Mouse (Mus musculus) kidney, adult 8-10 months (tissue): ENCODE data around the gene Cbarp.

Experiments used
- DNase-seq, 2 experiments: peaks; one replicate each; pipeline ENCODE4 v3.0.0; 2022

Cbarp gene

DNA sequence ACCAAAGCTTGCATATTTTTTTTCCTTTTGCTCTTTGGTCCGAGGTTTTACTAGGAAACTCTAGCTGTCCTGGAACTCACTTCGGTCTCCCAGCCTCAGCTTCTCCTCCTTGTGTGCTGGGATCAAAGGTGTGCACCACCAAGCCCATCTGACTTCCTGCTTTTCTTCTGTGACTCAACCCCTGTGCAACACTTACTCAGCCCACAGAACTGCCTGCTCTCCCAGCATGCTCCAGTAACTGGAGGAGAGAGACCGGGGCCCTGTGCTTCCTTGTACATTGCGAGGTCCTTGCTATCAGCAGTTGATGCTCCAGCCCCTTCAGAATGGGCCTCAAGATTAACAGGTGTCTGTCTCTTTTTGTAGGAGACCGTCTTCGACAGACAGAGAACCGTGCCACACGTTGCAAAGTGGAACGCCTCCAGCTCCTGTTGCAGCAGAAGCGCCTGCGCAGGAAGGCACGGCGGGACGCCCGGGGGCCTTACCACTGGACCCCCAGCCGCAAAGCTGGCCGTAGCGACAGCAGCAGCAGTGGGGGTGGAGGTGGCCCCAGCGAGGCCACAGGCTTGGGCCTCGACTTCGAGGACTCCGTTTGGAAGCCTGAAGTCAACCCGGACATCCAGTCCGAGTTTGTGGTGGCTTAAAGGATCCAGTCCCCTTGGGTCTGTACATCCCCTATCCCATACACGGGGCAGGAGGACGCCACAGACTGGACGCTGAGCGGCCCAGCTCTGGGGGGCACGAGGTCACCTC is 15.5 kb upstream of the Cbarp start:
- no peak for DNase-seq

DNA sequence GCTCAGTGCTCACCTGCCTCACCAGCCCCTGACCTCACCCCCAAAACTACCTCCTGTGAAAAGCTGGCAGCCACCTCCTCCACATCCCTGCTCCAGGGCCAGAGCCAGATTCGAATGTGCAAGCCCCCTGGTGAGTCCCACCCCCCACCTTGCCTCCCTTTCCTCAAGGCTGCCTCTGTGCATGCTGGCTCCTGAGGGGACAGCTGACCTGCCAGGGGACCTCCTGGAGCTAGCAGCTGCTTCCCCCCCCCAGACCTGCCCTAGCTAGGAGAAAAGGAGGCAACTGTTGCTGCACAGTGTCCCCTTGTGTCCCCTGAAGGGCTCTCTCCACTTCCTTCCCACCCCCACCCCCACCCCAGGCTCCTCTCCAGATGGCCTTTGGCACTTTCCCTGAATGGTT is 14.6 kb upstream of the Cbarp start:
- DNase-seq = no peak

DNA sequence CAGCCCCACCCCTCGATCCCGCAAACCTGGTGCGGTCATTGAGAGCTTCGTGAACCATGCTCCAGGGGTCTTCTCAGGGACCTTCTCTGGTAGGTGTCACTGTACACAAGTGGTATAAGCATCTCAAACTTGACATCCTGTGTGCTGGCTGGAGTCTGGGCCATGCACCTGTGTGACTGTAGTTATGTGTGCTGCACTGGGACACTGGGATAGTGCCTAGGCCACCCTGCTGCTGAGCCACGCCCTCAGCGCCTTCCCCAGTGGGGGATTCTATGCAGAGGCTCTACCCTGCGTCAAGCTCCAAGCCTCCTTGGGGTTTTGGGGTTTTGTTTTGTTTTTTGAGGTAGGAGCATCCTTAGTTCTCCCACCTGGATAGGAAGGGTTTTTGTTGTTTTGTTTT is 13.7 kb upstream of the Cbarp start:
- no peak for DNase-seq

DNA sequence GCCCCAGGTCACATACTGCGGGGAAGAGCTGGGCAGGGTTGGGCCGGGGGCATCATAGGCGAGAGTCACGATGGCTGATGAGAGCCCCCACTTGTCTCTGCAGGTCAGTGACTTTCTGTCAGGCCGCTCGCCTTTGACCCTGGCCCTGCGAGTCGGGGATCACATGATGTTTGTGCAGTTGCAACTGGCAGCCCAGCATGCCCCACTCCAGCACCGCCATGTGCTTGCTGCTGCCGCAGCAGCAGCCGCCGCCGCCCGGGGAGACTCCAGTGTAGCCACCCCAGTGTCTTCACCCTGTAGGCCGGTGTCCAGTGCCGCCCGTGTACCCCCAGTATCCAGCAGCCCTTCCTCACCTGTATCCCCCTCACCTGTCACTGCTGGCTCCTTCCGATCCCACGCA is 13.1 kb upstream of the Cbarp start:
- peak in 1 of 2 experiments; percentile 75 for DNase-seq

DNA sequence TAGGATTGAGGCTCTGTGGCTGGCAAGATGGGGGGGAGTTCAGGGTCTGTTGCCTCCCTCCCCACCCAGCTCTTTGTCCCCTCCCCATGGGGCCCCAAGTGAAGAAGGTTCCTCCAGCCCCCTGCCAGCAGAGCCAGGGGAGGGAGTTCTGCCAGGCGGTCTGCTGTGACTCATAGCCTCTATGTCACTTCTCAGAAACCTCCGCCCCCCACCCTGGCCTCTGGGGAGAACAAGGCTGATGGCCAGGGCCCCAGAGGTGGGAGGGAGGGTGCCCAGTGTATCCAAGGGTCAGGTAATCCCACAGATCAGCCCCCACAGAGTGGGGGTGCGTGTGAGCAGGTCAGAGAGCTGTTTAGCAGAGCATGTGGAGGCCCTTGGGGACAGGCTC is 12.2 kb upstream of the Cbarp start:
- DNase-seq = peak in 1 of 2 experiments; percentile 77

- DNase-seq = peak; percentile 75 to 89
These were observed 11.6 kb upstream of the Cbarp start for GRCm38 (mm10) chr10:80152071-80152872.

GRCm38 (mm10) chr10:80151211-80152034 is 10.8 kb upstream of the Cbarp start:
- peak; percentile 86 to 91 for DNase-seq

GRCm38 (mm10) chr10:80150226-80151210 is 9.9 kb upstream of the Cbarp start:
- DNase-seq = peak in 1 of 2 experiments; percentile 55

DNA sequence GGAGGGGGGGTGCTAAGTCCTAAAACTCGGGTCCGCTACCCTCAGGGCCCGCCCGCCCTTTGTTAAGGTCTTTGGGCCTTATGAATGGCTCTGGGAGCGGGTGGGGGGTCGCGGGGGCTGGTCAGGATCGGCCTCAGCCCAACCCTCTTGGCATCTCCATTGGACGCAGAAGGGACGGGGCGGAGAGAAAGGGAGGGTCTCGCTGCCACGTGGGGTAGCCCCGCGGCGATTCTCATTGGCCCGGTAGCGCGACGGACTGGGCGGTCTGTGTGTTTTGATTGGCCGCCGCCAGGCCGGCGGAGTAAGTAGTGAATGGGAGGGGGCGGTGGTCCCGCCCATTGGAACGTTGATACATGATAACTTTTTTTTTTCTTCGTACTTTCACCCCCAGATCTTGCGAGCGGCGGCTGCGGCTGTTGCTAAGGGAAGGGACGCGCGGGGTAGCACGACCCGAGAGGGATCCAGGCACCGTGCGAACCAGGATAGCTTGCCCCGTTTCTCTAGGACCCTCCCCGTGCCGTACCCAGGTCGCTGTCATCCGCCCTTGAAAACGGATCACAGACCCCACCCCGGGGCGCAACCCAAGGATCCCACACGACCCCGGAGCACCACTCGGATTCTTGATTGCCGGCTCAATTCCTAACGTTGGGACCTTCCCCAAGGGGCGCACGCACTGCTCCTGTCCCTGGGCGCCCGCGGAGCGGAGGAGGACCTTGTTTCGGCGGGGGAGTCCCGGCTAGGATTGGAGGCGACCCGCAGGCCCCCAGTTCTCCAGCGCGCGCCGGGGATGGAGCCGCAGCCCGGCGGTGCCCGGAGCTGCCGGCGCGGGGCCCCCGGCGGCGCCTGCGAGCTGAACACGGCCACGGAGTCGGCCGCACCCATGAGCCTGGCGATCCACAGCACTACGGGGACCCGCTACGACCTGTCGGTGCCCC is 8.9 kb upstream of the Cbarp start:
- DNase-seq = peak; percentile 98 to 99

DNA sequence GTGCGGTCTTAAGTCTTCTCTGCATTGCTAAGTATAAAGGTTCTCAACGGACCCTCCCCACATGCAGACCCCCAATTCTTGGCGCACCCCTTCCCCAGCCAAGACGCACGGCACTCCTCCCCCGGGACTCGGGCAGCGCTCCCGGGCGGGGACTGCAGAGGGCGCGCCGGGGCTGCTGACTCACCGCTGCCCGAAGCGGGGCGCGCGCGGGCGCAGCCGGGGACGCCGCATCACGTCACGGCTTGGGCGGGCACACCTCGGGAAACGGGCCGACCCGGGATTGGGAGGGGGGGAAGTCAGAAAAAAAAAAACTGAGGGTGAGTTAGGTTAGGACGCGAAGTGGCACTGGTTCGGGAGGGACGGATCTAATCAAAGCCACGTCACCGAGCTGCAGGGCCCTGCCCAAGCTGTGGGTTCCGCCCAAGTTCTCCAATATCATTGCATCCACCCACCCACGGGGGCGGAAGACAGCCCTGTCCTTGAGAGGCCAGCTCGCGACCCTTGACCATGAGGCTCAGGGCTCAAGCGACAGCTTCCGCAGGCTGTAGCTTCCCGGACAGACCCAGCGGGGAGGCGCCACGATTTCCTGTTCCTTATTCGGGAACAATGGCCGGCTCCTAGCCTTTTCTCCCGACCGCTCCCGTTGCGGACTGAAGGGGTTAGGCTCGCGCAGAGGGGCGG is 8.1 kb upstream of the Cbarp start:
- peak; percentile 94 to 95 for DNase-seq

- peak; percentile 84 to 89 for DNase-seq
These were observed 7.3 kb upstream of the Cbarp start, which contains the start of gene Midn for GRCm38 (mm10) chr10:80147719-80148601. Gene Midn (plus strand): TSS chr10:80148272.

- peak; percentile 49 to 52 for DNase-seq
These were observed 6.6 kb upstream of the Cbarp start for GRCm38 (mm10) chr10:80147146-80147718.

DNA sequence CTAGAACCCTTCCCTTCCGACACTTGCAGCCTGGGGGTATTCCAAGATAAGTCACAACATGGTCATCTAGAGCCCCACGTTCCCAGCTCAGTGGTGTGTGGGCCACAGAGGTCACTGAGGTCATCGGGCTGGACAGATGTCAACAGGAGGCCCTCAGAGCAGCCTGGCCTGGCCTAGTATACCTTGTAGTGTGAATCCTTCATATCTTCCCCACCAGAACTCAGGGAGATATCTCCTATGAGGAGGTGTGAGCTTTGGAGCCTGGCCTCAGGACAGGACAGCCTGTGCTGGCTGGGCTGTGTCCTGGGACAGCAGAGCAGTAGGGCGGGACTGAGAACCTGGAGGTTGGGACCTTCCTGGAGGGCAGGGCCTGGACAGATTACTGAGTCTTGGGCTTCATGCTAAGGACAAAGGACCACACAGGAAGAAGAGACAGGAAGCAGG is 6.0 kb upstream of the Cbarp start:
- peak; percentile 65 to 73 for DNase-seq

GRCm38 (mm10) chr10:80145896-80146295 is 5.3 kb upstream of the Cbarp start:
- DNase-seq = peak; percentile 80

DNA sequence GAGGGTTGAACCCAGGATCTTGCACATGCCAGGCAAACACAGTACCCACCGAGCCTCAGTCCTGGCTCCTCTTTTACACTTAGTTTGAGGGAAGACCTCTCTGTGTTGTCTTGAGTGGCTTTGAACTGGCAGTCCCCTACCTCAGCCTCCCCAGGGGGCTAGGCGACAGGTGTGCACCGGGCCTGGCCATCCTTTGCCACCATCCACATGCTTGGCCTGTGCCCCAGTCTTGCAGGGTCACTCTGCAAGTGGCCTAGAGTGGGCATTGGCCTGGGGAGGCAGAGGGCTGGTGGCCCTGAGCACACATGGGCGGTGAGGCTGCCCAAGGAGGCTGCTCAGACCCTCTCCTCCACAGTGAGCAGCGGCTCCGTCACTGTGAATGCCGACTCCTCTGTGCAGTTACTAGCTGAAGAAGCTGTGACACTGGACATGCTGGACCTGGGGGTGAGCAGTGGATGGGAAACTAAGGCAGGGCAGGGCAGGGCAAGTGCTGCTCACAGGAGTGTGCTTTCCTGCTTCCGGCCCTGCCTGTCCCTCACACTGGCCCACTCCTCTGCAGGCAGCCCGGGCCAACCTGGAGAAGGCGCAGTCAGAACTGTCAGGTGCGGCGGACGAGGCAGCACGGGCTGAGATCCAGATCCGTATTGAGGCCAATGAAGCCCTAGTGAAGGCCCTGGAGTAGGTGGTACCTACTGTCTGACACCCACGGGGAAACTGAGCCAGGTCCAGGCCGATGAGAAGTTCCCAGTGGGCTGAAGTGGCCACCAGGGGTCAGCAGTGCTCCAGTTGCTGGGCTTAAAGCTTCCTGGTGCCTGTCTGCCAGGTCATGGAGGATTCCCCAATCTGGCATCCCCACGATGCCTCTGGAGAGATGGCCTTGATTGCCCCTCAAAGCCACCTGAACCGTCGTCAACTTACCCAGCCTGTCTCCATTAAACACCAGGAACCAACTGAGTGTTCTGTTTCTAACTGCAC is 4.5 kb upstream of the Cbarp start:
- peak; percentile 69 to 78 for DNase-seq

- peak in 1 of 2 experiments; percentile 24 for DNase-seq
These were observed 3.5 kb upstream of the Cbarp start for GRCm38 (mm10) chr10:80144159-80144558.

GRCm38 (mm10) chr10:80143664-80144063 is 3.0 kb upstream of the Cbarp start:
- DNase-seq = peak in 1 of 2 experiments; percentile 23
